Mouse (Mus musculus) cortical plate, adult 2 months (tissue): Measurements from ENCODE around the gene Defb22. TPM values are rescaled to one million over a fixed set of nuclear protein-coding genes. Genes with fewer than 3 reads are reported as not detected.

Source experiments
- H3K27ac ChIP-seq: fragments of 200-500 bp; 2 replicates; pipeline ENCODE4 v1.5.1; 2012; ENCODE audit warnings: low read length, control low read depth, inconsistent platforms; ENCODE audit not compliant: insufficient read depth
- H3K4me1 ChIP-seq: fragments of 200-500 bp; 2 replicates; pipeline ENCODE4 v1.6.1; 2011; ENCODE audit warnings: low read length; ENCODE audit not compliant: control insufficient read depth, insufficient read depth
- H3K4me3 ChIP-seq: fragments of 200-500 bp; 2 replicates; pipeline ENCODE4 v1.5.1; 2011; ENCODE audit warnings: mild to moderate bottlenecking, low read length, control low read depth; ENCODE audit not compliant: insufficient read depth
- CTCF ChIP-seq: fragments of 200-500 bp; IDR thresholded peaks from 2 replicates; pipeline ENCODE4 v1.5.1; 2011; ENCODE audit warnings: mild to moderate bottlenecking, control low read depth, low read length; ENCODE audit not compliant: insufficient read depth; ENCODE audit errors: extremely low read depth
- POLR2A ChIP-seq: fragments of 200-500 bp; IDR thresholded peaks from 2 replicates; pipeline ENCODE4 v1.6.1; 2011; ENCODE audit warnings: mild to moderate bottlenecking, low read length, control low read depth; ENCODE audit not compliant: insufficient read depth; ENCODE audit errors: extremely low read depth
- polyA plus RNA-seq: library from polyadenylated mRNA; depleted of rRNA; stranded (reverse); fragments of >200 nt; gene quantifications from 2 replicates; pipeline ENCODE4 v1.2.3, GENCODE M21; 2012

The Defb22 gene
- polyA plus RNA-seq, 1 experiment: not detected

- no peaks in the 10 kb centered on the region for H3K4me1 ChIP-seq
- H3K4me3 ChIP-seq: no peak overlapping the region
- H3K27ac ChIP-seq: no peak overlapping the region
- TF ChIP-seq CTCF (no peak), POLR2A (no peak)
Measured at GRCm38 (mm10) chr2:152480881-152481280, 9.1 kb downstream of the Defb22 start.

DNA sequence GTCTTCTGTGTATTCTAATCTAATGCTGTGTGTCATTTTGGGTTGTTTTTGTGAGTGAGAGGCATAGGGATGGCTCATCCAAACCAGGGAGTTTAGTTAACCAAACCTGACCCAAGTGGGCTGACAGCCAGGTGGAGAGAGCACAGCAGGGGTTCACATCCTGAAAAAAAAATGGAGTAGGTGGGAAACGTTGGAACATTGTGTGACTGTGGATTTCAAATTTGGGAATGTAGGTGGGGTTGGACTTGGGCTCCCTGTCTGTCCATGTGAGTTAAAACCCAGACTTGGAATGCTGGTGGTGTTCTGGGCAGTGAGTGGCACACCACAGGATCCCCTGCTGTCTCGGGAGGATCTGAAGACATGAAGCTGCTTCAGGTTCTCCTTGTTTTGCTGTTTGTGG, 13.2 kb downstream of the Defb22 start, which contains the start of gene Defb20:
Gene Defb20 (plus strand): TSS at position 301 of the 400 bp plus-strand sequence.
- no peak within 1 kb of the TSS for H3K27ac ChIP-seq
- no peaks in the 10 kb centered on the region for H3K4me1 ChIP-seq
- no peak for TF ChIP-seq POLR2A
- no peak for TF ChIP-seq CTCF
- no peak within 1 kb of the TSS for H3K4me3 ChIP-seq

DNA sequence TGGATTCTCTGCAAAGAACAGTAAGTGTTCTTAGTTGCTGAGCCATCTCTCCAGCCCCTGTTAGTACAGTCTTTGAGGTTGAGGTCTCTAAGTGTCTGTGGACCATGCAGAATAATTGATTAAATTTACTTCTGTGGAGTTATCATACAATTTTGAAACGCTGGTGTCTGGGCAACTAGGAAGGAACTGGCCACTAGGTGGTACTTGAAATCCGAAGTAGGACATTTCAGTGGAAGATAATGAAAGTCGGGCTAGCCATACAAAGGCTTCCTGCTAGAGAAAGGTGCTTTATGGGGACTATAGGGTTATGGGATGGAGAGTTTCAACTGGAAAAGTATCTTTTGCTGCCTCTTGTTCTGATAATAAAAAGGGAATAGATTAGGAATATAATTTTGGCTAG, 17.5 kb downstream of the Defb22 start:
- H3K4me3 ChIP-seq: no peak overlapping the region
- no peaks in the 10 kb centered on the region for H3K4me1 ChIP-seq
- no peak overlapping the region for H3K27ac ChIP-seq
- TF ChIP-seq CTCF (0 out of 2 replicates have a peak, but pooled peaks have one; percentile 1), POLR2A (no peak)

- peak; percentile 28; the same call in 1 of the 2 replicates for TF ChIP-seq CTCF
- no peak for TF ChIP-seq POLR2A
- Histone ChIP-seq H3K4me1 (no peaks in the 10 kb centered on the region), H3K27ac (no peak overlapping the region), H3K4me3 (no peak overlapping the region)
Measured at GRCm38 (mm10) chr2:152470973-152471372, 19.0 kb downstream of the Defb22 start.

- Histone ChIP-seq H3K4me3 (no peak within 1 kb of the TSS), H3K4me1 (no peaks in the 10 kb centered on the region), H3K27ac (no peak within 1 kb of the TSS)
- TF ChIP-seq POLR2A (no peak), CTCF (no peak)
Measured at GRCm38 (mm10) chr2:152464570-152465150, 25.3 kb downstream of the Defb22 start, which contains the start of gene Defb23. Gene Defb23, minus strand, starts transcription at chr2:152464620.

DNA sequence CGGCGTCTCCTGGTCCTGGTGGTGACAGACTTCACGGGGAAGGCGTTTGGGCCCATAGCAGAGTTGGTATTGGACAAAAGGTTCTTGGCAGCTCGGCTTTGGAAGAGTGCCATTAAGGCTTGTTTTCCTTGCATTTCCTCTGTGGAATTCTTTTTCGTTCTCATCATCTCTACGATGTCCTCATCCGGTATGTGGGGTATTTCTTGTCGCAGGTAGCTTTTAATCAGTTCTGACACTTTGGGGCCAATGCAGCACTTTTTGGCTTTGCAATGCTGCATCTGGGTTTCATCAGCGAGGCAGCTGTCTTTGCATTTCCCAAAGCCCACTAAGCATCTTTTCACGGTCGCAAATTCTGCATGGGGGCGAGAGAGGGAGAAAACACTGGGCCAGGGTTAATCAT, 30.7 kb downstream of the Defb22 start:
- no peak overlapping the region for H3K4me3 ChIP-seq
- H3K27ac ChIP-seq: no peak overlapping the region
- TF ChIP-seq POLR2A (no peak), CTCF (no peak)
- no peaks in the 10 kb centered on the region for H3K4me1 ChIP-seq

DNA sequence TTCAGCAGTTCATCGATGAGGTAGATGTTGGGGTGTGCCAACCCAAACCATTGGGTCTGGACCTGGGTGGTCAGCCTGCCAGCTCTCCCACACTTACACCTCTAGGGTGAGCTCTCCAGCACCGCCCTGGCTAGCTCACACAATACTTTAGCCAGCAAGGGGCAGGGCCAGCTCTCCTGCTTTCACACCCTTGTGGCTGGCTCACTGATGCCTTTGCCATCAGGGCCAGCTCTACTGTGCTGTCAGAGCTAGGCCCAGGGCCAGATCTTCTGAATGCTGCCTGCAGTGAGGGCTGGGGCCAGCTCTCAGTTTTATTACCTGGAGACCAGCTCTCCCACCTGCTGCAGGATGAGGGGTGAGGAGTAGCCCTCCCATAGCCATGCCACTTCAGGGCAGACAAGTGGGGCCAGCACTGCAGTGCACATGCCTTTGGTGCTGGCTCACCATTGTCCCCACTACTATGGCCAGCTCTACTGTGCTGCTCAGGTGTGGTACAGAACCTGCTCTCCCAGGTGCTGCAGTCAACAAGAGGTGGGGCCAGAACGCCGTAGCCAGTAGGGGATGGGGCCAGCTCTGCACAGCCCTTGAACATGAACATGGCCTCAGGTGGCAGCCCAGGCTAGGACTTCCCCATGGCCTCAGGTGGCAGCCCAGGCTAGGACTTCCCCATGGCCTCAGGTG, 37.7 kb downstream of the Defb22 start:
- Histone ChIP-seq H3K4me3 (no peak overlapping the region), H3K4me1 (no peaks in the 10 kb centered on the region), H3K27ac (no peak overlapping the region)
- TF ChIP-seq CTCF: no peak
- no peak for TF ChIP-seq POLR2A

GRCm38 (mm10) chr2:152450241-152450640, 39.7 kb downstream of the Defb22 start:
- TF ChIP-seq CTCF (peak; percentile 65), POLR2A (no peak)
- no peak overlapping the region for H3K4me3 ChIP-seq
- no peaks in the 10 kb centered on the region for H3K4me1 ChIP-seq
- no peak overlapping the region for H3K27ac ChIP-seq

GRCm38 (mm10) chr2:152447461-152447860, 42.5 kb downstream of the Defb22 start:
- no peak for TF ChIP-seq CTCF
- no peak for TF ChIP-seq POLR2A
- Histone ChIP-seq H3K4me3 (no peak overlapping the region), H3K27ac (no peak overlapping the region), H3K4me1 (no peaks in the 10 kb centered on the region)

DNA sequence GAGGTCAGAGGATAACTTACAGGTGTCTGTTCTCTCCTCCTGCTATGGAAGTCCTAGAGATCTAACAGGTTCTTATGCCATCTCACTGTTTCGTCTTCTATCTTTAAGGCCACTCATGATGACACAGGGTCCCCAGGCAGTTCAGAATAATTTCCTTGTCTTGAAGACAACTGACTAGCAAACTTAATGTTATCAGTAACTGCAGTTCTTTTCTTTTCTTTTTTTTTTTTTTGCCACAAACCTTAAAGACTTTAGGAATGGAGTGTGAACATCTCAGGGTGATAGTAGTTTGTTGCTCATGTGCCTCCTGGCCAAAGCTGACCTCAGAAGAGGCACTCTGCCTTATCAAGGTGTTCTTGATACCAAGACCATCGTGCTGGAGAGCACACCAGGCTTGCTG, 43.3 kb downstream of the Defb22 start:
- no peaks in the 10 kb centered on the region for H3K4me1 ChIP-seq
- TF ChIP-seq CTCF: no peak
- no peak for TF ChIP-seq POLR2A
- H3K27ac ChIP-seq: no peak overlapping the region
- no peak overlapping the region for H3K4me3 ChIP-seq
